Mouse (Mus musculus): ENCODE measurements around the gene Pdcd11. TPM values are rescaled to one million over a fixed set of nuclear protein-coding genes. Genes with fewer than 3 reads are reported as not detected.

Gene Pdcd11
- polyA plus RNA-seq, 2 experiments: 11.1 to 20.8 TPM

DNA sequence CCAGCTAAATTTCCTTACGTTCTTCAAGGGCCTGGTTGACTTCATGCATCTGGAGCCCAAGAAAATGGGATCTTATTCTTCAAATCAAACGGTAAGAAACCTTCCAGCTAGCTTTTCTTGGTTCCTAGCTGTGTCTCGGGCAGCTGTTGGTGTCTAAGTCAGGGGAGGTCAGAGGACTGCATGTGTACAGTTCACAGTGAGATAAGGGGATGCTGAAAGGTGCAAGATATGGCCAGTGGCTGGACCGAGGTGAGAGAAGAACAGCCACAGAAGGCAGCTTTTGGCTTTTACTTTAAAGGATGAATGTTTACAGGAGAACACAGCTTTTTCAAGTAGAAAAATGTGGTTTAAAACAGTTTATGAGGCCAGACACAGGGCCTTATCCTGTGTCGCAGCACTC is 10.5 kb downstream of the Pdcd11 start:
- peaks cover 92% of the 10 kb centered on the region for H3K36me3 ChIP-seq (ENCODE audit: control insufficient read depth, insufficient read depth, low read length)
- DNase-seq (ENCODE audit: low spot score) (no peak), ATAC-seq (ENCODE audit: low FRiP score, low read depth) (no peak)
- H3K9ac ChIP-seq (ENCODE audit: low read depth, low read length, severe bottlenecking): no peak overlapping the region
- H3K4me3 ChIP-seq (replicated peaks; ENCODE audit: low read length): no peak overlapping the region
- 91% methylated on average over 5 of the region's 5 CpGs for WGBS
- H3K9me3 ChIP-seq (ENCODE audit: control insufficient read depth, low read length): no peaks in the 10 kb centered on the region
- no peak overlapping the region for H3K27ac ChIP-seq (replicated peaks; ENCODE audit: low read depth, low read length)
- H3K27me3 ChIP-seq (ENCODE audit: control insufficient read depth, insufficient read depth, low read length): no peaks in the 10 kb centered on the region
- no peaks in the 10 kb centered on the region for H3K4me1 ChIP-seq (ENCODE audit: control insufficient read depth, insufficient read depth, low read length)
- TF ChIP-seq POLR2A (IDR thresholded peaks at IDR 0.05; ENCODE audit: borderline replicate concordance, extremely low read depth, insufficient read depth, insufficient read length): no peak
- H3K4me2 ChIP-seq (replicated peaks; ENCODE audit: low read depth, low read length, severe bottlenecking): no peak overlapping the region

DNA sequence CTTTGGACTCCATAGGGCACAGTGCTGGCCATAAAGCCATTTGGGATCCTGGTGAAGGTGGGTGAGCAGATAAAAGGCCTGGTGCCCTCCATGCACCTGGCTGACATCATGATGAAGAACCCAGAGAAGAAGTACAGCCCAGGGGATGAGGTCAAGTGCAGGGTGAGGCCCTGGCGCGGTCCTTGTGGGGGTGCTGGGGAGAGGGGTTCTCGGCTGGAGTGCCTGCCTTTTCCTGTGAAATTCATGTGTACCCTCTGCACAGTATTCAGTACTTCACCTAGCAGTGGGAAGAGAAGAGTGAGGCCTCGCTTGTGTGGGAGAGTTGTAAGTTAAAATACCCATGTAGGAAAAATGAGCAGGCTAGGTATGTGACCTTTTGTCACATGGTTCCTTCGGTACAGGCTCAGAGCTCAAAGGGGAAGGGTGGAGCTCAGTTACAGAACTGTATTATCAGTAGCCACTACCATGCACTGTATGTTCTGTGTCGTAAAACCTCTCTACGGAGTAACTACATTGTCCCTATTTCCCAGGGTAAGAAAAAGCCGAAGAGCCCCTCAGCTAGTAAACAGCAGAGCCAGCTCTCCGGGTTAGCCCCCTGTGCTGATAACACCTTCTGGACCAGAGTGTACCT is 14.2 kb downstream of the Pdcd11 start:
- 90% methylated on average over 9 of the region's 9 CpGs for WGBS
- no peak overlapping the region for H3K4me3 ChIP-seq (replicated peaks; ENCODE audit: low read length)
- H3K27ac ChIP-seq (replicated peaks; ENCODE audit: low read depth, low read length): no peak overlapping the region
- no peaks in the 10 kb centered on the region for H3K27me3 ChIP-seq (ENCODE audit: control insufficient read depth, insufficient read depth, low read length)
- DNase-seq (ENCODE audit: low spot score) (no peak), ATAC-seq (ENCODE audit: low FRiP score, low read depth) (no peak)
- no peaks in the 10 kb centered on the region for H3K9me3 ChIP-seq (ENCODE audit: control insufficient read depth, low read length)
- peaks cover 100% of the 10 kb centered on the region for H3K36me3 ChIP-seq (ENCODE audit: control insufficient read depth, insufficient read depth, low read length)
- no peaks in the 10 kb centered on the region for H3K4me1 ChIP-seq (ENCODE audit: control insufficient read depth, insufficient read depth, low read length)
- no peak overlapping the region for H3K9ac ChIP-seq (ENCODE audit: low read depth, low read length, severe bottlenecking)
- no peak for TF ChIP-seq POLR2A (IDR thresholded peaks at IDR 0.05; ENCODE audit: borderline replicate concordance, extremely low read depth, insufficient read depth, insufficient read length)
- H3K4me2 ChIP-seq (replicated peaks; ENCODE audit: low read depth, low read length, severe bottlenecking): no peak overlapping the region

DNA sequence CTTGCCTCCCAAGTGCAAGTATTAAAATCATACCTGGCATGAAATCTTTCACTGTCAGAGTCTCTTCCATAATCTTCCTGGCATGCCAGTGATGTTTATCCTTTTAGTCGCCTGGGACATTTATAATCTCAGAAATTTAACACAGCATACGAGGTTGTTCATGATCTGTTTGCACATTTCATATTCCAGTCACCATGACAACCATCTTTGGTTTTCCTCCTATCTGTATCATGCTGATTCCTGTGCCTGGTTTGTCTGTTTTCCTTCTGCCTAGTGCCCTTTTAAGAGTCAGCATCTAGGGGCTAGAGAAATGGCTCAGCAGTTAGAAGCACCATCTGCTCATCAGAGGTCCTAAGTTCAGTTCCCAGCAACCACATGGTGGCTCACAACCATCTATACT is 28.1 kb downstream of the Pdcd11 start:
- no peak for TF ChIP-seq POLR2A (IDR thresholded peaks at IDR 0.05; ENCODE audit: borderline replicate concordance, extremely low read depth, insufficient read depth, insufficient read length)
- 68% methylated on average over 2 of the region's 2 CpGs for WGBS
- no peak overlapping the region for H3K9ac ChIP-seq (ENCODE audit: low read depth, low read length, severe bottlenecking)

DNA sequence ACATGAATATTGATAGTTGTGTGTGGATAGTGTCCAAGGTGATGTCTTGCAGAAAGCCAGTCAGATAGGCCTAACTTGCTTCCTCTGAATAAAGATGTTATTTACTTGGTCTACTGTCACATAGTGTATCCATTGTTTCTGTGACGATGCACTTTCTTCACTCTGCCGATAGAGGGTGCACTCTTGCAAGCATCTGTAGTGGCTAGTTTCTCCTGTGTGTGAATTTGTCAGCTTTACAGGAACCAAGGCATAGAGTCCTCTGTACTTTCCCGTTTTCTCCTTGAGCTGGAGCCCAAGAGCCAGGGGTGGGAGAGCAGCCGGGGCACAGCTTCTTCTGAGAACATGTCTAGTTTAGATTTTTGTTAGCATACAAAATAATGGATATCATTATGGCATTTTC is 30.5 kb downstream of the Pdcd11 start:
- no peaks in the 10 kb centered on the region for H3K27me3 ChIP-seq (ENCODE audit: control insufficient read depth, insufficient read depth, low read length)
- no peak overlapping the region for H3K4me3 ChIP-seq (replicated peaks; ENCODE audit: low read length)
- no peak overlapping the region for H3K27ac ChIP-seq (replicated peaks; ENCODE audit: low read depth, low read length)
- DNase-seq (ENCODE audit: low spot score) (peak; percentile 62), ATAC-seq (ENCODE audit: low FRiP score, low read depth) (no peak)
- H3K9me3 ChIP-seq (ENCODE audit: control insufficient read depth, low read length): no peaks in the 10 kb centered on the region
- H3K4me1 ChIP-seq (ENCODE audit: control insufficient read depth, insufficient read depth, low read length): no peaks in the 10 kb centered on the region
- WGBS: 34% methylated on average over 4 of the region's 4 CpGs
- no peak overlapping the region for H3K4me2 ChIP-seq (replicated peaks; ENCODE audit: low read depth, low read length, severe bottlenecking)
- H3K36me3 ChIP-seq (ENCODE audit: control insufficient read depth, insufficient read depth, low read length): peaks cover 76% of the 10 kb centered on the region
- TF ChIP-seq POLR2A (IDR thresholded peaks at IDR 0.05; ENCODE audit: borderline replicate concordance, extremely low read depth, insufficient read depth, insufficient read length): no peak
- H3K9ac ChIP-seq (ENCODE audit: low read depth, low read length, severe bottlenecking): no peak overlapping the region

More for the DNA sequence above, 28.1 kb downstream of the Pdcd11 start:
- DNase-seq (ENCODE audit: low spot score) (no peak), ATAC-seq (ENCODE audit: low FRiP score, low read depth) (no peak)
- H3K4me3 ChIP-seq (replicated peaks; ENCODE audit: low read length): no peak overlapping the region
- H3K4me1 ChIP-seq (ENCODE audit: control insufficient read depth, insufficient read depth, low read length): no peaks in the 10 kb centered on the region
- H3K36me3 ChIP-seq (ENCODE audit: control insufficient read depth, insufficient read depth, low read length): peaks cover 76% of the 10 kb centered on the region
- no peak overlapping the region for H3K4me2 ChIP-seq (replicated peaks; ENCODE audit: low read depth, low read length, severe bottlenecking)
- no peaks in the 10 kb centered on the region for H3K27me3 ChIP-seq (ENCODE audit: control insufficient read depth, insufficient read depth, low read length)
- no peak overlapping the region for H3K27ac ChIP-seq (replicated peaks; ENCODE audit: low read depth, low read length)
- H3K9me3 ChIP-seq (ENCODE audit: control insufficient read depth, low read length): no peaks in the 10 kb centered on the region

GRCm38 (mm10) chr19:47122802-47123201 is 32.2 kb downstream of the Pdcd11 start:
- 35% methylated on average over 2 of the region's 2 CpGs for WGBS
- H3K4me3 ChIP-seq (replicated peaks; ENCODE audit: low read length): no peak overlapping the region
- ATAC-seq (ENCODE audit: low FRiP score, low read depth) (no peak), DNase-seq (ENCODE audit: low spot score) (peak; percentile 49)
- H3K9ac ChIP-seq (ENCODE audit: low read depth, low read length, severe bottlenecking): no peak overlapping the region
- no peaks in the 10 kb centered on the region for H3K4me1 ChIP-seq (ENCODE audit: control insufficient read depth, insufficient read depth, low read length)
- H3K9me3 ChIP-seq (ENCODE audit: control insufficient read depth, low read length): no peaks in the 10 kb centered on the region
- no peak overlapping the region for H3K4me2 ChIP-seq (replicated peaks; ENCODE audit: low read depth, low read length, severe bottlenecking)
- H3K27ac ChIP-seq (replicated peaks; ENCODE audit: low read depth, low read length): no peak overlapping the region
- H3K27me3 ChIP-seq (ENCODE audit: control insufficient read depth, insufficient read depth, low read length): no peaks in the 10 kb centered on the region
- no peak for TF ChIP-seq POLR2A (IDR thresholded peaks at IDR 0.05; ENCODE audit: borderline replicate concordance, extremely low read depth, insufficient read depth, insufficient read length)
- H3K36me3 ChIP-seq (ENCODE audit: control insufficient read depth, insufficient read depth, low read length): peaks cover 77% of the 10 kb centered on the region
